Comparison of ENCODE assay signal across 13 mouse cellular contexts in the genomic region with DNA sequence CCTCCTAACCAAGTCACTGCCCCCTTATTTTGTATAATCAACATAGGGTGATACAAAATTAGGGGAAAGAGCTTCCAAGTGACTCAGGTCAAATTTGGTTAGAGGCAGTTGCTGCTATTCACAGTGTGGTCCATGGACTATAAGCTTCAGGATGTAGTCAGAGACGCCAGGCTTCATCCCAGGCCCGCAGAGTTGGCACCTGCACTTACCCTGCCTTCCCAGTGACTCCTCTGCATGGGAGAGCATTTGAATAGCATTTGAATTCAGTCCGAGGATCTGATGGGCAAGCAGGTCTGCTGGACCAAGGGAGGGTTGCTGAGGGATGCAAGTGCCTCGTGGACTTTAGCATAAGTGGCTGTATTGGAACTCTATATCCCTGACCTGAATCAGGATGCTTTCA.
"Had no signal": no experiment of that assay in that cellular context is flagged by ENCODE, and none has a peak within 500 bp of the region (broad histone marks: within the 10 kb centered on the region; RNA-seq: fewer than 3 reads in every experiment).

No protein-coding gene starts in this region.

- DNase-seq: cerebellum, adult 2 months; cerebellum, adult 9-11 months; cerebellum, postnatal 36 days; embryo, embryonic 11 days; forebrain, postnatal 0 days; gastrocnemius, adult 2 months; gastrocnemius, postnatal 10 days; gastrocnemius, postnatal 14 days; gastrocnemius, postnatal 25 days; gastrocnemius, postnatal 36 days; heart, adult 11 months; heart, adult 18-20 months; heart, adult 2 months had no signal
